Mouse (Mus musculus) C2C12 (cell line): ENCODE measurements around the gene Adamts12. TPM values are rescaled to one million over a fixed set of nuclear protein-coding genes. Genes with fewer than 3 reads are reported as not detected.

Experiments used
- H3K27me3 ChIP-seq: one replicate; pipeline ENCODE4 v1.6.1; 2011; ENCODE audit not compliant: control insufficient read depth, insufficient read depth, insufficient read length
- H3K36me3 ChIP-seq: one replicate; pipeline ENCODE4 v1.6.1; 2011; ENCODE audit not compliant: control insufficient read depth, insufficient read depth
- H3K4me3 ChIP-seq: one replicate; pipeline ENCODE4 v1.5.1; 2011; ENCODE audit warnings: mild to moderate bottlenecking, control low read depth; ENCODE audit not compliant: poor library complexity, insufficient read depth, severe bottlenecking
- H3K79me2 ChIP-seq: one replicate; pipeline ENCODE4 v1.6.1; 2011; ENCODE audit not compliant: control insufficient read depth, insufficient read depth
- H3K79me3 ChIP-seq: one replicate; pipeline ENCODE4 v1.6.1; 2011; ENCODE audit warnings: low read depth, control low read depth
- H3ac ChIP-seq: one replicate; pipeline ENCODE3; 2011; ENCODE audit warnings: low read depth; ENCODE audit not compliant: control insufficient read depth, insufficient read length
- CEBPB ChIP-seq: IDR thresholded peaks from one replicate; pipeline ENCODE4 v1.6.1; 2011; ENCODE audit warnings: low read depth, mild to moderate bottlenecking, control low read depth, moderate library complexity
- CTCF ChIP-seq: IDR thresholded peaks from one replicate; pipeline ENCODE4 v1.5.1; 2011; ENCODE audit not compliant: control insufficient read depth, insufficient read depth, insufficient read length
- FOSL1 ChIP-seq: IDR thresholded peaks from one replicate; pipeline ENCODE4 v1.8.0; 2011; ENCODE audit warnings: mild to moderate bottlenecking, low read length; ENCODE audit not compliant: poor library complexity, insufficient read depth, severe bottlenecking
- MAX ChIP-seq: IDR thresholded peaks from one replicate; pipeline ENCODE4 v1.6.1; 2011; ENCODE audit warnings: mild to moderate bottlenecking, control low read depth
- MYOD1 ChIP-seq: IDR thresholded peaks from one replicate; pipeline ENCODE4 v1.6.1; 2011; ENCODE audit warnings: low read depth; ENCODE audit not compliant: control insufficient read depth, insufficient read length
- MYOG ChIP-seq: IDR thresholded peaks from one replicate; pipeline ENCODE4 v1.6.1; 2011; ENCODE audit not compliant: control insufficient read depth, insufficient read length; ENCODE audit errors: extremely low read depth
- USF1 ChIP-seq: IDR thresholded peaks from one replicate; pipeline ENCODE4 v1.6.1; 2011; ENCODE audit warnings: low read depth, mild to moderate bottlenecking, control low read depth, moderate library complexity
- polyA plus RNA-seq: library from polyadenylated mRNA; unstranded; fragments of >200 nt; fragmentation: generic; extraction: Trizol; gene quantifications from one replicate; pipeline ENCODE4 v1.2.1, GENCODE M21; 2012; ENCODE audit warnings: missing spikeins

Adamts12 gene
- polyA plus RNA-seq, 1 experiment = 0.14 TPM

- Histone ChIP-seq H3K79me2 (no peaks in the 10 kb centered on the region), H3K36me3 (no peaks in the 10 kb centered on the region), H3K4me3 (no peak overlapping the region), H3K79me3 (no peaks in the 10 kb centered on the region), H3K27me3 (peaks cover 4% of the 10 kb centered on the region), H3ac (no peak overlapping the region)
- TF ChIP-seq MYOG (no peak), USF1 (no peak), MYOD1 (no peak), CEBPB (no peak), CTCF (no peak), FOSL1 (no peak), MAX (no peak)
Measured at GRCm38 (mm10) chr15:11357501-11357900, 292.9 kb downstream of the Adamts12 start.

GRCm38 (mm10) chr15:11360888-11361287 is 296.3 kb downstream of the Adamts12 start:
- Histone ChIP-seq H3K79me3 (no peaks in the 10 kb centered on the region), H3K79me2 (no peaks in the 10 kb centered on the region), H3ac (no peak overlapping the region), H3K4me3 (no peak overlapping the region), H3K27me3 (peaks cover 4% of the 10 kb centered on the region), H3K36me3 (no peaks in the 10 kb centered on the region)
- TF ChIP-seq USF1 = no peak
- TF ChIP-seq MYOD1 = no peak
- TF ChIP-seq MAX = no peak
- no peak for TF ChIP-seq CEBPB
- TF ChIP-seq MYOG = no peak
- no peak for TF ChIP-seq CTCF
- no peak for TF ChIP-seq FOSL1

GRCm38 (mm10) chr15:11361824-11362223 is 297.2 kb downstream of the Adamts12 start:
- TF ChIP-seq MYOD1 (no peak), FOSL1 (no peak), USF1 (no peak), MAX (no peak), CTCF (no peak)
- no peaks in the 10 kb centered on the region for H3K36me3 ChIP-seq

GRCm38 (mm10) chr15:11364112-11364511 is 299.5 kb downstream of the Adamts12 start:
- no peak overlapping the region for H3K4me3 ChIP-seq
- peaks cover 4% of the 10 kb centered on the region for H3K27me3 ChIP-seq
- no peak overlapping the region for H3ac ChIP-seq
- no peaks in the 10 kb centered on the region for H3K79me2 ChIP-seq
- no peaks in the 10 kb centered on the region for H3K79me3 ChIP-seq
- no peaks in the 10 kb centered on the region for H3K36me3 ChIP-seq
- no peak for TF ChIP-seq CTCF

More at GRCm38 (mm10) chr15:11361824-11362223, 297.2 kb downstream of the Adamts12 start:
- H3K4me3 ChIP-seq = no peak overlapping the region
- H3K79me2 ChIP-seq = no peaks in the 10 kb centered on the region
- no peaks in the 10 kb centered on the region for H3K79me3 ChIP-seq
- H3K27me3 ChIP-seq = peaks cover 4% of the 10 kb centered on the region
- H3ac ChIP-seq = no peak overlapping the region

GRCm38 (mm10) chr15:11364795-11365194 is 300.2 kb downstream of the Adamts12 start:
- Histone ChIP-seq H3K27me3 (peaks cover 4% of the 10 kb centered on the region), H3K79me3 (no peaks in the 10 kb centered on the region), H3K36me3 (no peaks in the 10 kb centered on the region)

GRCm38 (mm10) chr15:11369572-11369971 is 305.0 kb downstream of the Adamts12 start:
- Histone ChIP-seq H3K79me2 (no peaks in the 10 kb centered on the region), H3K36me3 (no peaks in the 10 kb centered on the region), H3K27me3 (no peaks in the 10 kb centered on the region), H3K79me3 (no peaks in the 10 kb centered on the region), H3K4me3 (no peak overlapping the region), H3ac (no peak overlapping the region)
- TF ChIP-seq USF1 (no peak), MYOG (no peak), MYOD1 (no peak), CEBPB (no peak), CTCF (no peak), FOSL1 (no peak), MAX (no peak)

More at GRCm38 (mm10) chr15:11364795-11365194, 300.2 kb downstream of the Adamts12 start:
- Histone ChIP-seq H3ac (no peak overlapping the region), H3K4me3 (no peak overlapping the region), H3K79me2 (no peaks in the 10 kb centered on the region)
- no peak for TF ChIP-seq FOSL1
- no peak for TF ChIP-seq MYOG
- no peak for TF ChIP-seq CTCF
- no peak for TF ChIP-seq MAX
- no peak for TF ChIP-seq MYOD1
- no peak for TF ChIP-seq USF1
- TF ChIP-seq CEBPB = no peak
